Comparison of ENCODE assay signal across 11 mouse cellular contexts in genomic region chr10:95056541-95056940, GRCm38 (mm10).
"Had no signal": no experiment of that assay in that cellular context is flagged by ENCODE, and none has a peak within 500 bp of the region (broad histone marks: within the 10 kb centered on the region; RNA-seq: fewer than 3 reads in every experiment).

No protein-coding gene starts in this region.

- H3K4me2 ChIP-seq: limb, embryonic 15.5 days; liver, embryonic 12.5 days; midbrain, embryonic 12.5 days; neural tube, embryonic 15.5 days had no signal

- H3K9me3 ChIP-seq: limb, embryonic 15.5 days; liver, embryonic 12.5 days; midbrain, embryonic 12.5 days; neural tube, embryonic 15.5 days had no signal

- H3K36me3 ChIP-seq: limb, embryonic 15.5 days; liver, embryonic 12.5 days; midbrain, embryonic 12.5 days; neural tube, embryonic 15.5 days had no signal

- ATAC-seq: liver, embryonic 12.5 days had no signal

- H3K4me3 ChIP-seq: limb, embryonic 15.5 days; liver, embryonic 12.5 days; midbrain, embryonic 12.5 days; myocyte; neural tube, embryonic 15.5 days had no signal

- H3K9ac ChIP-seq: limb, embryonic 15.5 days; liver, embryonic 12.5 days; midbrain, embryonic 12.5 days; neural tube, embryonic 15.5 days had no signal

- H3K27me3 ChIP-seq: limb, embryonic 15.5 days; liver, embryonic 12.5 days; midbrain, embryonic 12.5 days; neural tube, embryonic 15.5 days had no signal

- H3K4me1 ChIP-seq: liver, embryonic 12.5 days; midbrain, embryonic 12.5 days had no signal

- DNase-seq: kidney, adult 18-20 months; kidney, postnatal 14 days; layer of hippocampus, postnatal 36 days; right cerebral cortex, adult 18-20 months; thymus, adult 18-20 months; thymus, postnatal 14 days had no signal

- H3K27ac ChIP-seq: limb, embryonic 15.5 days; liver, embryonic 12.5 days; midbrain, embryonic 12.5 days had no signal
